Mouse (Mus musculus): ENCODE results near the gene Cryz. TPM values are rescaled to one million over a fixed set of nuclear protein-coding genes. Genes with fewer than 3 reads are reported as not detected.
"Not testable (repeated sequence)": the region's sequence is repeated elsewhere in the genome, so short reads cannot be mapped to it uniquely, and the experiment has no call there.

Cryz gene
- polyA plus RNA-seq, 1 experiment from 2014 or later = 24.2 TPM

DNA sequence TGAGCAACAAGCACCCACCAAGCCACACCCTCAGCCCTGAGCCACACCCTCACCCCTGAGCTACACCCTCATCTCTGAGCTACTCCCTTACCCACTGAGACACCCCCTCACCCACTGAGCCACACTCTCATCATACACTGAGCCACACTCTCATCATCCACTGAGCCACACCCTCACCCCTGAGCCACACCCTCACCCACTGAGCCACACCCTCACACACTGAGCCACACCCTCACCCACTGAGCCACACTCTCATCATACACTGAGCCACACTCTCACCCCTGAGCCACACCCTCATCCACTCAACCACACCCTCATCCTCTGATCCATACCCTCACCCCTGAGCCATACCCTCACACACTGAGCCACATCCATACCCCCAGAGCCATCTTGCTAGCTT, 31.8 kb downstream of the Cryz start:
- no peak overlapping the region for H3K4me3 ChIP-seq
- H3K9me3 ChIP-seq = no peaks in the 10 kb centered on the region
- H3K36me3 ChIP-seq (replicated peaks) = no peaks in the 10 kb centered on the region
- H3K4me1 ChIP-seq = no peaks in the 10 kb centered on the region
- no peak overlapping the region for H3K27ac ChIP-seq
- DNase-seq (ENCODE audit: extremely low spot score, low spot score) = no peak
- no peaks in the 10 kb centered on the region for H3K27me3 ChIP-seq (ENCODE audit: poor library complexity, severe bottlenecking)

- not testable (repeated sequence) for H3K27me3 ChIP-seq (ENCODE audit: poor library complexity, severe bottlenecking); H3K36me3 ChIP-seq (replicated peaks); H3K4me3 ChIP-seq; DNase-seq (ENCODE audit: extremely low spot score, low spot score); H3K4me1 ChIP-seq; H3K27ac ChIP-seq; H3K9me3 ChIP-seq
- 88% methylated on average over 2 of the region's 2 CpGs for WGBS
Measured at GRCm38 (mm10) chr3:154631281-154631680, 34.8 kb downstream of the Cryz start.

DNA sequence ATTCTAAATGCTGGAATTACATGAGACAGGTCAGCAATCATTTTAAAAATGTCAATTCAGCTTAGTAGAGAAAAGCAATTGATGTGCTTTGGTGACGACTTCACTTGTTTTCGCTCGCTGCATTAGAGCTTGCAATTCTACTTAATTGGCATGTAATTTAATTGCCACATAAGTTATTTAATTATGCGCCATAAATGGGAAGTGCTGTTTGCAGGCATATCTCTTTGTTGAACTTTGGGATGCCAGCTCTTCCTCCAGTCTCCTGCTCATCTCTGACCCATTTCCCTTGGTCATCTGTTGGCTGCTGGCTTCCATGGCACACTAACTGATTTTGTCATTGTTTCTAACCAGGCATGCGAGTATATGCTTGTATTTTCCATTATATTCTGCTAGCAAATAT, 36.6 kb downstream of the Cryz start:
- H3K4me1 ChIP-seq = no peaks in the 10 kb centered on the region; the same call in 1 of the 2 replicates
- H3K4me3 ChIP-seq = no peak overlapping the region
- no peak overlapping the region for H3K27ac ChIP-seq
- no peaks in the 10 kb centered on the region for H3K9me3 ChIP-seq
- H3K36me3 ChIP-seq (replicated peaks) = no peaks in the 10 kb centered on the region
- no peaks in the 10 kb centered on the region for H3K27me3 ChIP-seq (ENCODE audit: poor library complexity, severe bottlenecking)
- WGBS = 90% methylated on average over 5 of the region's 5 CpGs
- DNase-seq (ENCODE audit: extremely low spot score, low spot score) = no peak

GRCm38 (mm10) chr3:154646638-154647442, 50.3 kb downstream of the Cryz start:
- DNase-seq (ENCODE audit: extremely low spot score, low spot score) = no peak
- Histone ChIP-seq H3K36me3 (replicated peaks) (no peaks in the 10 kb centered on the region), H3K27me3 (ENCODE audit: poor library complexity, severe bottlenecking) (peaks cover 14% of the 10 kb centered on the region), H3K9me3 (no peaks in the 10 kb centered on the region), H3K4me3 (peak overlapping the region; percentile 20; the same call in 1 of the 2 replicates), H3K4me1 (peaks cover 16% of the 10 kb centered on the region), H3K27ac (0 out of 2 replicates have a peak overlapping the region, but pooled peaks have one; percentile 40)
- 66% methylated on average over 29 of the region's 29 CpGs for WGBS

DNA sequence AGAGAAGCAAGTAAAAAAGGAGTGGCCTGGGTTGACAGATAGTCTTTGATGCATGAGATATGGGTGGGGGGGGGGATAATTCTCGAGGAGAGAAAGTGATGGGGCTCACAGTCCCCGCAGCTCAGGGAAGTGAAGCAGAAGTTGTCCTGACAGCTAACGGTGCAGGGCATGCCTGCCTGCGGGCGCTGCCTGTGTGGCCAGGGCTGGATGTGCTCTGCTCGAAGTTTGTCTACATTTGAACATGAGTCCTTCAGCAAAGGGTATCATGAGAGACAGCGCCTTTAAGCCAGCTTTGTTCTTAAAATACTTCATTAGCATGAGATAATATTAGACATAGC, 50.9 kb downstream of the Cryz start:
- H3K27me3 ChIP-seq (ENCODE audit: poor library complexity, severe bottlenecking) = peaks cover 20% of the 10 kb centered on the region
- H3K27ac ChIP-seq = 0 out of 2 replicates have a peak overlapping the region, but pooled peaks have one; percentile 40
- 76% methylated on average over 7 of the region's 7 CpGs for WGBS
- H3K4me1 ChIP-seq = peaks cover 16% of the 10 kb centered on the region
- peak overlapping the region; percentile 20; the same call in 1 of the 2 replicates for H3K4me3 ChIP-seq
- no peaks in the 10 kb centered on the region for H3K36me3 ChIP-seq (replicated peaks)
- DNase-seq (ENCODE audit: extremely low spot score, low spot score) = no peak
- no peaks in the 10 kb centered on the region for H3K9me3 ChIP-seq

GRCm38 (mm10) chr3:154649411-154650285, 53.1 kb downstream of the Cryz start:
- peaks cover 24% of the 10 kb centered on the region for H3K4me1 ChIP-seq
- no peak overlapping the region for H3K27ac ChIP-seq
- H3K36me3 ChIP-seq (replicated peaks) = no peaks in the 10 kb centered on the region
- no peaks in the 10 kb centered on the region for H3K9me3 ChIP-seq
- peaks cover 33% of the 10 kb centered on the region for H3K27me3 ChIP-seq (ENCODE audit: poor library complexity, severe bottlenecking)
- WGBS = 80% methylated on average over 20 of the region's 20 CpGs
- DNase-seq (ENCODE audit: extremely low spot score, low spot score) = no peak
- H3K4me3 ChIP-seq = no peak overlapping the region

GRCm38 (mm10) chr3:154651192-154651821, 54.8 kb downstream of the Cryz start:
- 88% methylated on average over 10 of the region's 10 CpGs for WGBS
- DNase-seq (ENCODE audit: extremely low spot score, low spot score) = no peak

DNA sequence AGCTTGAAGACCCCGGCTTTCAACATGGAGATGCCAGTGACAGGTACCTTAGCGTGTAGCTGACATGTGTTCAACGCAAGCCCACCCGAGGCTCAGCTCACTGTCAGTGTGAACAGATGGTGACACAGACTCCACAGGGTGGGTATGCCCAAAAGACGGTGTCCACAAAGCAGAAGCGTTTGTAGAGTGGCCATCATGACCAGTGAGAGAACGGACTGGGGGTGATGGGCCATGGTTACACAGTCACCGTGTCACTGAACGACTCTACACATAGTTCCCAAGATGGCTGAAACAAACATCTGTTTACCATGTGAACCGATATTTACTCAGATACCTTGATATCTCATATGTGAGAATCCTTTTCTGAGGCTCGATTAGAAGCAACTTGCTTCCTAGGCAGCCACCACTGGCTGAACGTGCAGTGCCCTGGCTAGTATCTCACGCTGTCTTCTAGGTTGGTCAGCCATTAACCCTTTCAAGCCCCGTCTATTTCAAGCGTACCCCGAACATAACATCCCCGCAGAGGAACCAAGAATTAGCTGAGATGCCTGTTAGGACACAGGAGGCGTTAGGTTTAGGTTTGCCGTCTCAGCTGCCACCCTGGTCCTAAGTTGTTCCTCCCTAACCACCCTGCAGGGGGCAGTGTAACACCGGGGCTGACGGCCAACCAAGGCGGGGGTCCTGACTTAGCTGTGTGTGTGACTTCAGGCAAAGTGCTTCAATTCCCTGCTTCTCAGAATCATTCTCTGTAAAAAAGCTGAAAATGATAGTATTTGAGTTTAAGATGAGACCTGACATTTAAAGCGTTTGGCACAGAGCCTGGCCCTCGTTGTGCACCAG, 56.3 kb downstream of the Cryz start:
- H3K27me3 ChIP-seq (ENCODE audit: poor library complexity, severe bottlenecking) = peaks cover 33% of the 10 kb centered on the region
- no peak overlapping the region for H3K4me3 ChIP-seq
- 50% methylated on average over 24 of the region's 24 CpGs for WGBS
- H3K27ac ChIP-seq = no peak overlapping the region
- peak; percentile 72 for DNase-seq (ENCODE audit: extremely low spot score, low spot score)
- H3K36me3 ChIP-seq (replicated peaks) = no peaks in the 10 kb centered on the region
- H3K4me1 ChIP-seq = peaks cover 18% of the 10 kb centered on the region
- no peaks in the 10 kb centered on the region for H3K9me3 ChIP-seq

More at GRCm38 (mm10) chr3:154651192-154651821, 54.8 kb downstream of the Cryz start:
- H3K27ac ChIP-seq = no peak overlapping the region
- H3K27me3 ChIP-seq (ENCODE audit: poor library complexity, severe bottlenecking) = peaks cover 33% of the 10 kb centered on the region
- H3K36me3 ChIP-seq (replicated peaks) = no peaks in the 10 kb centered on the region
- H3K9me3 ChIP-seq = no peaks in the 10 kb centered on the region
- H3K4me1 ChIP-seq = peaks cover 24% of the 10 kb centered on the region
- H3K4me3 ChIP-seq = no peak overlapping the region

DNA sequence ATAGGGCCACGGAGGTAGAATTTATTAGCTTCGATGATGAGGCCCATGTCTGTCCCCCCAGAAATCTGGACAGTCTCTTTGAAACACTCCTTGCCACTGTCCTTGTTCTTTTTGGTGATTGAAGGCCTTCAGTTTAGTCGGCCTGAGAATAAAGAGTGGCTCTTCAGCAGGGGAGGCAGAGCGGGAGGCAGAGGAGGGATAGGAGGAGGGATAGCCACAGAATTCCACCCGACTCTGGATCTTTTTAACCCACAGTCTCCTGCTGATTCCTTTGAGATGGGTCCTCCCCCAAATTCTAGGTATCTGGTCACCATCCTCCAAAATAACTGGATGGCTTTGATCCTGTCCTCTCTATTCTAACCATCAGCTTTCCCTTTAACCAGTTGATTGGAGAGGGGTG, 56.9 kb downstream of the Cryz start:
- WGBS = 60% methylated on average over 5 of the region's 5 CpGs
- no peak for DNase-seq (ENCODE audit: extremely low spot score, low spot score)
- no peaks in the 10 kb centered on the region for H3K9me3 ChIP-seq
- peaks cover 27% of the 10 kb centered on the region for H3K27me3 ChIP-seq (ENCODE audit: poor library complexity, severe bottlenecking)
- H3K27ac ChIP-seq = no peak overlapping the region
- peaks cover 18% of the 10 kb centered on the region for H3K4me1 ChIP-seq
- no peaks in the 10 kb centered on the region for H3K36me3 ChIP-seq (replicated peaks)
- no peak overlapping the region for H3K4me3 ChIP-seq

GRCm38 (mm10) chr3:154654284-154654683, 57.8 kb downstream of the Cryz start:
- peaks cover 27% of the 10 kb centered on the region for H3K27me3 ChIP-seq (ENCODE audit: poor library complexity, severe bottlenecking)
- peaks cover 17% of the 10 kb centered on the region for H3K4me1 ChIP-seq
- WGBS = 86% methylated on average over 6 of the region's 6 CpGs
- no peak for DNase-seq (ENCODE audit: extremely low spot score, low spot score)
- no peak overlapping the region for H3K27ac ChIP-seq
- no peaks in the 10 kb centered on the region for H3K36me3 ChIP-seq (replicated peaks)
- H3K9me3 ChIP-seq = no peaks in the 10 kb centered on the region
- no peak overlapping the region for H3K4me3 ChIP-seq

DNA sequence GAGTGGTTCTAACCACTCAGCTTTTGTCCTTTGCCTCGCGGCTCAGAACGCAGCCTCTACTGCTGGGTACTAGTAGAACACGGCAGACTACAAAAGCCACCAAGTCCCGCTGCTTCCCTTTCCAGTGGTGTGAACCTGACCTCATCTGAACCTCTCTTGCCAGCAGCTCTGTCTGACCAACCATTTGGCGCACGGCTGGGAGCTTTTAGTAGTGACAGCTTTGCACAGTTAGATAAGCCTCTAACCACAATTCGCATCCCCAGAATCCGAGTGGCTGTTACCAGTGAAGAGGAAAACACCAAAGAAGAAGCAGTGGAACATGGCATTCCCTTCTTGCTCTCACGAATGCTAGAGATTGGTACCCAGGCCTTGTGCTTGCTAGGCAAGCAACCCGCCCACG, 58.4 kb downstream of the Cryz start:
- DNase-seq (ENCODE audit: extremely low spot score, low spot score) = no peak
- peaks cover 27% of the 10 kb centered on the region for H3K27me3 ChIP-seq (ENCODE audit: poor library complexity, severe bottlenecking)
- WGBS = 86% methylated on average over 12 of the region's 12 CpGs
- no peaks in the 10 kb centered on the region for H3K9me3 ChIP-seq
- H3K36me3 ChIP-seq (replicated peaks) = no peaks in the 10 kb centered on the region
- peaks cover 10% of the 10 kb centered on the region for H3K4me1 ChIP-seq
- no peak overlapping the region for H3K4me3 ChIP-seq
- no peak overlapping the region for H3K27ac ChIP-seq

GRCm38 (mm10) chr3:154655711-154656110, 59.2 kb downstream of the Cryz start:
- Histone ChIP-seq H3K4me3 (no peak overlapping the region), H3K4me1 (peaks cover 8% of the 10 kb centered on the region), H3K36me3 (replicated peaks) (no peaks in the 10 kb centered on the region), H3K9me3 (no peaks in the 10 kb centered on the region), H3K27me3 (ENCODE audit: poor library complexity, severe bottlenecking) (peaks cover 27% of the 10 kb centered on the region), H3K27ac (no peak overlapping the region)
- WGBS = 91% methylated on average over 5 of the region's 5 CpGs
- DNase-seq (ENCODE audit: extremely low spot score, low spot score) = no peak
